Mouse (Mus musculus) cortical plate, adult 2 months (tissue): ENCODE data around the gene Neurl2.

Source experiments
- CTCF ChIP-seq: fragments of 200-500 bp; IDR thresholded peaks from 2 replicates; pipeline ENCODE4 v1.5.1; 2011; ENCODE audit warnings: mild to moderate bottlenecking, control low read depth, low read length; ENCODE audit not compliant: insufficient read depth; ENCODE audit errors: extremely low read depth
- POLR2A ChIP-seq: fragments of 200-500 bp; IDR thresholded peaks from 2 replicates; pipeline ENCODE4 v1.6.1; 2011; ENCODE audit warnings: mild to moderate bottlenecking, low read length, control low read depth; ENCODE audit not compliant: insufficient read depth; ENCODE audit errors: extremely low read depth

DNA sequence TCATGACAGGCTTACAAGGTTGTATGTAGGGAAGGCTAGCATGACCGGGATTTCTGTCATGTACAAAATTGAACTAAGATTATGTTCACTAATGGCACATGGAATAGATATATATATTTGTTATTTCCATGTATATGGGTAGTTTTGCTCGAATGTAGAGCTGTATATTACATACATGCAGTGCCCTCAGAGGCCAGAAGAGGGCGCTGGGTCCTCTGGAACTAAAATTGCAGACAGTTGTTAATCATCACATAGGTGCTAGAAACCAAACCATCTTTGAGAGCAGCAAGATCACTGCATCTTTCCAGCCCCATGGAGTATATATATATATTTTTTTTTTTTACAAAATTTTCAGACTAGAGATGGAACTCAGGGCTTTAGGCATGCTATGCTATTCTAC is 12.5 kb upstream of the Neurl2 start:
- TF ChIP-seq CTCF (no peak), POLR2A (no peak)
